Mouse (Mus musculus) layer of hippocampus, postnatal 25 days (tissue): Measurements from ENCODE around the gene Pck1. TPM values are rescaled to one million over a fixed set of nuclear protein-coding genes. Genes with fewer than 3 reads are reported as not detected.

Experiments used
- DNase-seq, 2 experiments: peaks; one replicate each; pipeline ENCODE4 v3.0.0; 2022; ENCODE audit warnings: mixed read lengths in 2 of 2, low spot score in 1 of 2; ENCODE audit errors: extremely low spot score in 1 of 2
- total RNA-seq, 2 experiments: library from RNA; stranded (reverse); gene quantifications; 2 replicates each; pipeline ENCODE4 v1.2.3; 2021

Gene Pck1
- total RNA-seq, 2 experiments from 2014 or later = not detected

- no peak for DNase-seq
Measured at GRCm38 (mm10) chr2:173146728-173147127, 6.1 kb upstream of the Pck1 start.

- no peak for DNase-seq
Measured at GRCm38 (mm10) chr2:173148001-173148400, 4.8 kb upstream of the Pck1 start.

DNA sequence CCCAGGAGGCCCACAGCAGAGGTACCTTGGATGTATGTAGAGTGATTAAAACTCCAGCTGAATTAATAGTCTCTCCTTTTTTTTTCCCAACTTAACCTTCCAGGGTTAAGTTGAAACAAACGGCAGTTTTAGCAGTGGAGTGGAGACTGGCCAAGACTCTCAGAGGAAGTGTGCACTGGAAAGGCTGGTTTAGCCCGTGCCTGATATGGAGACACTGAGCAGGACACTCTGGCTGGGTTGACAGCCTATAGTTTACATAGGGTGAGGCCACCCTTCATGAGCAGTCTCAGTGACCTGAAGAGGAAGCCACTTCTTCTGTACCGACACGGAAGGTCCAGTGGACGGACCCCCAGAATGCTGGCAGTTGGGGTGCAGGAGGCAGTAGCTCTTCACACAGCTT is 1.5 kb upstream of the Pck1 start:
- DNase-seq = no peak

- no peak for DNase-seq
Measured at GRCm38 (mm10) chr2:173151784-173152284, 1.0 kb upstream of the Pck1 start.

- DNase-seq = no peak
Measured at GRCm38 (mm10) chr2:173153266-173153665, 418 bp downstream of the Pck1 start.

- DNase-seq = no peak
Measured at GRCm38 (mm10) chr2:173154513-173154912, 1.7 kb downstream of the Pck1 start.

DNA sequence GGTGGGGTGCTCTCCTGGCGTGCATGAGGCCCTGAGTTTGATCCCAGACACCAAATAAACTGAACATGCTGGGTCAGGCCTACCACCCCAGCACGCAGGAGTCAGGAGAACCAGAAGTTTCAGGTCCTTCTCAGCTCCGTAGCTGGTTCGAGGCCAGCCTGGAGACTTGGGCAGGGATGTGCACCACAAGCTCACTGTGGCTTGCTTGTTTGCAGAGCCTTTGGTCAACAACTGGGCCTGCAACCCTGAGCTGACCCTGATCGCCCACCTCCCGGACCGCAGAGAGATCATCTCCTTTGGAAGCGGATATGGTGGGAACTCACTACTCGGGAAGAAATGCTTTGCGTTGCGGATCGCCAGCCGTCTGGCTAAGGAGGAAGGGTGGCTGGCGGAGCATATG is 2.1 kb downstream of the Pck1 start:
- no peak for DNase-seq

DNA sequence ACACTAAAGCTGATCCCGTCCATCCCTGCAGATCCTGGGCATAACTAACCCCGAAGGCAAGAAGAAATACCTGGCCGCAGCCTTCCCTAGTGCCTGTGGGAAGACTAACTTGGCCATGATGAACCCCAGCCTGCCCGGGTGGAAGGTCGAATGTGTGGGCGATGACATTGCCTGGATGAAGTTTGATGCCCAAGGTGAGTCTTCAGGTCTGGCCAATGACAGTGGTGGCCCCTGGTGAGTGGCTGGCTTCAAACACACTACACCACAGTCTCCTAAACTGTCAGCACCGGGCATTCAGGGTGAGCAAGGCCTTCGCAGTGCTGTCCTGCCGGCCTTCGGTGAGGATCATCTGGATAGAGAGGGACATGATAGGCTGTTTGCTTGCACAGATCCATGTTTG is 3.1 kb downstream of the Pck1 start:
- no peak for DNase-seq

DNA sequence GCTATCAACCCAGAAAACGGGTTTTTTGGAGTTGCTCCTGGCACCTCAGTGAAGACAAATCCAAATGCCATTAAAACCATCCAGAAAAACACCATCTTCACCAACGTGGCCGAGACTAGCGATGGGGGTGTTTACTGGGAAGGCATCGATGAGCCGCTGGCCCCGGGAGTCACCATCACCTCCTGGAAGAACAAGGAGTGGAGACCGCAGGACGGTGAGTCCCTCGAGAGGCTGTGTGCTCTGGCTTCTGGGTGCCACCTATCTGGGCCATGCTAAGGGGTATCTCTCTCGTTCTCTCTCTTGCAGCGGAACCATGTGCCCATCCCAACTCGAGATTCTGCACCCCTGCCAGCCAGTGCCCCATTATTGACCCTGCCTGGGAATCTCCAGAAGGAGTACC is 4.1 kb downstream of the Pck1 start:
- DNase-seq = no peak

DNA sequence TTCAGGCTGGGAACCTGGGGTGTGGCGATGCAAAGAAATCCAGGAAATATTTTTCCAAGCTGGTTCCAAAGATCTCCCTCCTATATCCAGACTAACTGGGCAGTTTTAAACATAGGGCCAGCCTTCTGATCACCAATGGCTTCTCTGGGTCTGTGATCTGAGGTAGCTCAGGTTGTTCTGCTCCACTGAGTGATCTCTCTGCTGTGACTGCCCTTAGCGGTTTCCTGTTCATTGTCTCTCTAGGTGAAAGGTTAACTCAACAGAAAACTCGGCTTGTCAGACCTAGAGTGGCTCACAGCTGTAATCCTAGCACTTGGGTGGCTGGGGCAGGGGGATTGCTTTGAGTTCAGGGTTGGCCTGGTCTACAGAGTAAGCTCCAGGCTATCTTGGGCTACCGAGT is 4.5 kb downstream of the Pck1 start:
- no peak for DNase-seq

DNA sequence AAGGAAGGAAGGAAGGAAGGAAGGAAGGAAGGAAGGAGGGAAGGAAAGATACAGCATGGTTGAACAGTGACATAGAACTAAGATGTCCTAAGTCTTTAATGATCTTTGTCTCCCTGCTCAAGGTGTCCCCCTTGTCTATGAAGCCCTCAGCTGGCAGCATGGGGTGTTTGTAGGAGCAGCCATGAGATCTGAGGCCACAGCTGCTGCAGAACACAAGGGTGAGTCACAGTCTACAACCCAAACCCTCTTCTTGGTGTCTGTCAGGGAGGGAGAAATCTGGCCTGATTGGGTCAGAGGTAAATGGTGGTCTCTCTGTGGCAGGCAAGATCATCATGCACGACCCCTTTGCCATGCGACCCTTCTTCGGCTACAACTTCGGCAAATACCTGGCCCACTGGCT is 5.0 kb downstream of the Pck1 start:
- no peak for DNase-seq

- DNase-seq = no peak
Measured at GRCm38 (mm10) chr2:173158390-173159055, 5.7 kb downstream of the Pck1 start.

GRCm38 (mm10) chr2:173159354-173160311 is 6.8 kb downstream of the Pck1 start:
- DNase-seq = peak in 1 of 2 experiments; percentile 50

DNA sequence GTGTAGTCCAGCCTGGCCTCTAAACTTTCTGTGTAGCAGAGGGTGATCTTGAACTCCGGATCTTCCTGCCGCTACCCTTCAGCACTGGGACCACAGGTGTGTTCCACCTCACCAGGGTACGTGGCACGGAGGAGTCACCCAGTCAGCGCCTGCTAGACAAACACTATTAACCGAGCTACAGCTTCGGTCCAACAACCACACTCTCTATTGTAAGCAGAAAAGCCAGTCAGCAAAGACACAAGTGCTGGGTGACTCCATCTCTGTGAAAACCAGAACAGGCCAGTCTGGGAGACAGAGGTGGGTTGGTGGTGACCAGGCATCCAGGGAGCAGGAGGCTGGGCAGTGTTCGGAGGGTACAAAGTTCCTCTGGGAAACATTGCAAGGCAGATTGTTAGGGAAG is 10.5 kb downstream of the Pck1 start:
- no peak for DNase-seq

DNA sequence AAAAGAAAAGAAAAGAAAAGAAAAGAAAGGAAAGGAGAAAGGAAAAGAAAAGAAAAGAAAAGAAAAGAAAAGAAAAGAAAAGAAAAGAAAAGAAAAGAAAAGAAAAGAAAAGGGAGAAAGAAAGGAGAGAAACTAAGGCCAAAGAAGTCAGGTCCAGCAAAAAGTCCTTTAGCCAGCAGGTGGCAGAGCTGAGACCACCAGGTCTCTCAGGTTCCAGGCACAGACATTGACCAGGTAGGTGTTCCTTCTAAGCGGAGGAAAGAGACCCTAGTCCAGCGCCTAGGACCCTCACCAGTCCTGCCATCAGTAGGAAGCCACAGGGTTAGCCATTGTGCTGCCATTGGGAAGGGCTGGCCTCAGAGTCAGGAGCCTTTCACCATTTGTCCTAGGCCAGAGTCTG is 11.5 kb downstream of the Pck1 start:
- peak in 1 of 2 experiments; percentile 51 for DNase-seq

DNA sequence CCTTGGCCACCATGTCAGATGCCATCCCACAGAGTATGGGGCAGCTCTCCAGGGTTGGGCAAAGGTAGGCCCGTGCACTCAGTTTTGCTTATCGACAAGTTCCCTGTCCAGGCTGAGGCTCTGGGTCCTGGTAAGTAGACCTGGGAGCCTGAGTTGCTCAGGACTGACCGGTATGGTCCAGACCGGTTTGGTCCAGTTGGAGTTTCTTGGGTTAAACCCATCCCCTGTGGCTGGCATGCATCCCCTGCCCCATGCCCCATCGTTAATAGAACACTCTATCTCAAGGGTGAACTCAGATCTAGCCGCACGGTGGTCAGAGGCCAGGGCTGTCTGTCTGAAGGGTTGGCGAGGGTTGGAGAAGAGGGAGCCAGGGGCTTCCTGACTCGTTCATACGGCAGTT is 12.1 kb downstream of the Pck1 start:
- no peak for DNase-seq

DNA sequence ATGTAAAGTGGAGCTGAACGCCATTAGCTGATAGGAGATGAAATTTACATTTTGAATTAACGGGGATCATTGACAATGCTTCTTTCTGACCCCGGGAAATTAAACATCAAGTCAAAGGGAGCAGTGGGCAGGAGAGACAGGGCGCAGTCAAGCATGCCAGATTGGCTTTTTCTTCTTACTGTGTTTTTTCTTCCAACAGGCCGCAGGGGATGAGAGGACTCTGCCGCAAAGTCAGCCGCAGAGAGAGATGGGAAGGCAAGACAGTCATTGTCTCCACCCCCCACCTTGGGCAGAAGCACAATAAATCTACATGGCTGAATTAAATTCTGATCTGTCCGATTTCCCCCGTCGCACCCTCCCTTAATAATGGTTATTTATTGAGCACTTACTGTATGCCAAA is 12.5 kb downstream of the Pck1 start:
- DNase-seq = no peak

GRCm38 (mm10) chr2:173168411-173168851 is 15.6 kb downstream of the Pck1 start:
- DNase-seq = no peak

GRCm38 (mm10) chr2:173170081-173170480 is 17.2 kb downstream of the Pck1 start:
- no peak for DNase-seq

DNA sequence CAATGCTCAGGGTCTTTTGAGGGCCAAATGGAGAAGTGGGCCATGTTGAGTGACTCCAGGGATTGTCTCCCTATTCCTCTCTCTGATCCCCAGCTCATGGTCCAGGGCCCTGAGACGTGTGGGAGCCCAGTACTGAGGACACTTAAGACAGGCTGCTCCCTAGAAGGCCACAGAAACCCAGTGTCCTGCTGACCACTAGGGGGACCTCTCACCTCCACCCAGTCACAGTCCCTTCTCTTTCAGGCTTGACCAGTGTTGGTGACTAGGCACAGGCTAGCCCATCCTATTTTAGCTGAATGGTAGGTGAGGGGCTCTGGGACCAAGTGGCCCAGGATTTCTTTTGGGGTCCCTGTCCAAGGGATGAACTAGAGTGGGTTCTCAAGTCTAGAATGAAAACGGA is 17.9 kb downstream of the Pck1 start:
- no peak for DNase-seq

GRCm38 (mm10) chr2:173171470-173171869 is 18.6 kb downstream of the Pck1 start:
- DNase-seq = no peak
